Mouse (Mus musculus) hindbrain, embryonic 11.5 days (tissue): ENCODE measurements around the gene Fem1a. TPM values are rescaled to one million over a fixed set of nuclear protein-coding genes. Genes with fewer than 3 reads are reported as not detected.
A peak's percentile ranks its signal among the peaks of the same experiment; 100 is the strongest.
"Not testable (repeated sequence)": the region's sequence is repeated elsewhere in the genome, so short reads cannot be mapped to it uniquely, and the experiment has no call there.

Source experiments
- ATAC-seq: fragments of 200-750 bp; cut with Nextera tagmentation; 2 replicates; pipeline ENCODE4 v1.8.0; 2017; ENCODE audit warnings: mild to moderate bottlenecking, moderate TSS enrichment, moderate library complexity; ENCODE audit not compliant: low FRiP score
- DNase-seq: peaks from one replicate; pipeline ENCODE4 v3.0.0-alpha.2; 2015; ENCODE audit warnings: low spot score
- H3K27ac ChIP-seq: fragments of 300-500 bp; sonication (generic); 2 replicates; pipeline ENCODE4 v1.5.1; 2014; ENCODE audit warnings: mild to moderate bottlenecking, low read depth, low read length
- H3K27me3 ChIP-seq: fragments of 300-500 bp; sonication (generic); 2 replicates; pipeline ENCODE4 v1.6.1; 2014; ENCODE audit warnings: mild to moderate bottlenecking, low read length, moderate library complexity, mixed read lengths; ENCODE audit not compliant: control insufficient read depth, insufficient read depth
- H3K36me3 ChIP-seq: fragments of 300-500 bp; sonication (generic); 2 replicates; pipeline ENCODE4 v1.6.1; 2014; ENCODE audit warnings: mild to moderate bottlenecking, low read length, moderate library complexity, mixed read lengths; ENCODE audit not compliant: control insufficient read depth, insufficient read depth
- H3K4me1 ChIP-seq: fragments of 300-500 bp; sonication (generic); replicated peaks from 2 replicates; pipeline ENCODE4 v1.6.1; 2014; ENCODE audit warnings: low read length, mixed read lengths; ENCODE audit not compliant: control insufficient read depth, insufficient read depth
- H3K4me2 ChIP-seq: fragments of 300-500 bp; sonication (generic); replicated peaks from 2 replicates; pipeline ENCODE4 v1.6.1; 2014; ENCODE audit warnings: mild to moderate bottlenecking, low read depth, low read length
- H3K4me3 ChIP-seq: fragments of 300-500 bp; sonication (generic); 2 replicates; pipeline ENCODE4 v1.5.1; 2014; ENCODE audit warnings: low read depth, low read length
- H3K9ac ChIP-seq: fragments of 300-500 bp; sonication (generic); 2 replicates; pipeline ENCODE4 v1.6.1; 2014; ENCODE audit warnings: low read depth, low read length
- H3K9me3 ChIP-seq: fragments of 300-500 bp; sonication (generic); 2 replicates; pipeline ENCODE4 v1.6.1; 2016; ENCODE audit warnings: low read length; ENCODE audit not compliant: control insufficient read depth
- WGBS: fragments of 180-500 bp; shearing (Covaris S2); extraction: QIAGEN DNeasy Blood & Tissue Kit; methylation state at CpG from one replicate; pipeline ENCODE4 v1.1.7; 2014; 5-methylcytosine and 5-hydroxymethylcytosine counted together
- polyA plus RNA-seq: library from polyadenylated mRNA; unstranded; fragments of >200 nt; fragmentation: Nextera tagmentation; extraction: Ambion mirVana; gene quantifications from 2 replicates; pipeline ENCODE4 v1.2.1, GENCODE M21; 2014

Gene Fem1a
- polyA plus RNA-seq, 1 experiment from 2014 or later, result 12.8 TPM

DNA sequence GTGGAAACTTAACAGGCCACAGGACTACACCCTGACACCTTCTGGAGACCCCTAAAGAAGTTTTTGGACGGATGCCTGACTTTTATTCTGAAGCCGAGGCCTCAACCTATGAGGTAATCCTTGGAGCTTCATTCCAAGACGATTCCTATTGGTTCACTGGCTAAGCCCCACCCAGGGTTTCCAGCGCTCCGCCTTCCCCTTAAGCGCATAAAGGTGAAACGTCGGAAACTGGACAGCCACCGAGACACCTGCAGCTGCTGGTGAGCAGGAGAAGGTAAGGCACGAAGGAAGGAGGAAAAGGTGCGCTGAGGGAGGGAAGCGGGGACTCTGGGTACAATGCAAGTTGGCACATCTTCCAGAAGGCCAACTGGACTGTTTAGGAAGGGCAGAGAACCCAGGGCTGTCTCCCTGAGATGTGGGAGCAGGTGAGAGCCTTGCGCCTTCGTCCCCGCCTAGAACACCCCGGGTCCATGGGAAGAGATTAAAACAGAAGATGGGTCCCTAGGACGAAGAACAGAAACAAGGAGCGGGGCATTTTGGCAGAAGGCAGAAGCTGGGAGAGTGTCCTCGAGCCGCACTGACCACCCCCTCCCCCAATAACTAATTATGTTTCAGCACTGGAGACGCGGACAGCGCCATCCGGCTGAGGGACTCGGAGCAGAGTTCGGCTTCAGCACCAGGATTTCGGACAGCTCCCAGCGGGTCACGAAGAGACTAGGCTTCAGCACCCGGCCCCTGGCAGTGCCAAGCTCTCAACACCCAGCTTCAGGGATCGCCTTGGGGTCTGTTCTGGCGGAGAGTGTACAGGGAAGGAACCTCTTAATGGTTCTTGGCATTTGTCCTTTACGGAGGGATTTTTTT, 14.8 kb upstream of the Fem1a start:
- Histone ChIP-seq H3K4me3 (peak overlapping the region; percentile 24), H3K36me3 (no peaks in the 10 kb centered on the region), H3K9me3 (no peaks in the 10 kb centered on the region), H3K4me1 (no peaks in the 10 kb centered on the region), H3K27ac (no peak overlapping the region), H3K27me3 (peaks cover 5% of the 10 kb centered on the region; the same call in 1 of the 2 replicates), H3K9ac (no peak overlapping the region), H3K4me2 (peak overlapping the region; percentile 15)
- DNase-seq (peak; percentile 90), ATAC-seq (peak; percentile 62)
- under 1% methylated on average over 33 of the region's 33 CpGs for WGBS

DNA sequence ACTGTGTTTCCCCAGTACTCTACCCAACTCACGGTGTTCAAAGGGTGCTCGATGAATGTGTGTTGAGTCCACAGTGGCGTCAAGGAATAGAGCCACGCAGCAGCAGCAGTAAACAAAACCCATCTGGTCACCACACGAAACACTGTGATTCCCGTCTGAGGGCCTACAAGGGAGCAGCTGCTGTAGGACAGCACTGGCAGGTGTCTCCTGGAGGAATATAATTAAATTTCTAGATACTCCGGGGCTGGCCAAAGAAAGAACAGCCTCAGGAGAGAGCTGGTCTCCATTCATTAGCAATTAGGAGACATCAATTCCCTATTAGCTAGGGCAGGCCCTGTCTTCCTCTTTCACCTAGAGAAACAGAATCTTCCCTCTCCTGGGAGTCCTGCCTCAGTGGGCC, 11.0 kb upstream of the Fem1a start:
- ATAC-seq, result peak; percentile 53
- 55% methylated on average over 7 of the region's 7 CpGs for WGBS

DNA sequence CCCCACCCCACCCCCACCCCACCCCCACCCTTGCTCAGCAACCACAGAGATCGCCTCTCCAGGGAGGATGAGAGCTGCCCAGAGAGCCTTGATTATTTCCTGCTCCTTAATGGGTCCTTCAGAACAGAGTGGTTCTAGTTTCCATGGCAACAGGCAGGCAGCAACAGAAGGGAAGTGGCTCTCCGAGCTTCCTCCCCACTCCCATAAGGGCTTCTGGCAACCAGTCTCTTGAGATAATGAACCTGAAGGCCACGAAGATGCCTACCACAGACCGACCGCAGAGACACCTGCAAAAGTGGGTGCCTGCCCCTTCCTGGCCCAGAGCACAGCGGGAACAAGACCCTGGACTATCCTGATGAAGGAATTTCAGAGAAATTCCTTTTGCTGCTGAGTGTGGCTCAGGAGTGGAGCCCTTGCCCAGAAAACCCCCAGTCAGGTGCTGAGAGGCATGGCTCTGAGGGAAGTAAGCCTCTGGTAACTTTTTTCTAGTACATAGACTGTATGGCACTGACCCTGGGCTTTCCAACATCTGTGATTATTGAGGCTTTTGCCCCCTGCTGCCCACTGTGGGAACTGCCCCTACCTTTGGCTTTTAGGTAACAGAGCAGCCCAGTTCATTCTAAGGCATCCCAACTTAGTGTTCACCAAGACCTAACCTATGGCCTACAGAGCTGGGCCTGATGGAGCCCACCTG, 5.3 kb upstream of the Fem1a start:
- peak; percentile 44; the same call in 1 of the 2 replicates for ATAC-seq
- Histone ChIP-seq H3K9ac (no peak overlapping the region), H3K27ac (no peak overlapping the region), H3K9me3 (no peaks in the 10 kb centered on the region), H3K4me1 (0 out of 2 replicates have a peak, but pooled peaks cover 2% of the 10 kb centered on the region), H3K36me3 (no peaks in the 10 kb centered on the region), H3K27me3 (no peaks in the 10 kb centered on the region), H3K4me2 (no peak overlapping the region), H3K4me3 (no peak overlapping the region)
- DNase-seq, result peak; percentile 81
- WGBS, result 29% methylated on average over 6 of the region's 6 CpGs

More for the DNA sequence above, 11.0 kb upstream of the Fem1a start:
- Histone ChIP-seq H3K9ac (no peak overlapping the region), H3K36me3 (no peaks in the 10 kb centered on the region), H3K27me3 (peaks cover 5% of the 10 kb centered on the region; the same call in 1 of the 2 replicates), H3K4me2 (no peak overlapping the region), H3K4me3 (no peak overlapping the region), H3K27ac (no peak overlapping the region), H3K4me1 (no peaks in the 10 kb centered on the region), H3K9me3 (no peaks in the 10 kb centered on the region)
- no peak for DNase-seq

DNA sequence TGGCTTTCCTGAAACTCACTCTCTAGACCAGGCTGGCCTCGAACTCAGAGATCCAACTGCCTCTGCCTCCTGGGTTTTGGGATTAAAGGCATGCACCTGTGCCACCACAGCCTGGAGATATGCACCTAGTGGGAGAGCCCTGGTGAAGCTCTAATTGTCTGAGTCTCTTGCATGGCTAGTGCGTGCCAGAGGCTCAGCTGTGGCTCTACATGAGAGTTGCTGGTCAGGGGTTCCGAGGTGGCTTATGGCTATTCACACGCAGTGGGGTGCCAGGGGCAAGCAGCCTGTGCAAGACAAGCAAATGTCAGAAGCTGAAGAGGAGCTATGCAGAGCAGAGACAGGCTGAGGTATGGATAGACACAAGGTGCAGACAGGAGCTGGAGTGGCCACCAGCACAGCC, 1.9 kb upstream of the Fem1a start:
- peaks cover 5% of the 10 kb centered on the region; the same call in 1 of the 2 replicates for H3K4me1 ChIP-seq
- no peak overlapping the region for H3K4me3 ChIP-seq
- 83% methylated on average over 4 of the region's 4 CpGs for WGBS
- H3K27ac ChIP-seq, result no peak overlapping the region
- no peak overlapping the region for H3K9ac ChIP-seq
- no peak for ATAC-seq
- DNase-seq, result no peak
- no peak overlapping the region for H3K4me2 ChIP-seq
- no peaks in the 10 kb centered on the region for H3K9me3 ChIP-seq
- H3K27me3 ChIP-seq, result no peaks in the 10 kb centered on the region
- H3K36me3 ChIP-seq, result peaks cover under 1% of the 10 kb centered on the region; the same call in 1 of the 2 replicates

DNA sequence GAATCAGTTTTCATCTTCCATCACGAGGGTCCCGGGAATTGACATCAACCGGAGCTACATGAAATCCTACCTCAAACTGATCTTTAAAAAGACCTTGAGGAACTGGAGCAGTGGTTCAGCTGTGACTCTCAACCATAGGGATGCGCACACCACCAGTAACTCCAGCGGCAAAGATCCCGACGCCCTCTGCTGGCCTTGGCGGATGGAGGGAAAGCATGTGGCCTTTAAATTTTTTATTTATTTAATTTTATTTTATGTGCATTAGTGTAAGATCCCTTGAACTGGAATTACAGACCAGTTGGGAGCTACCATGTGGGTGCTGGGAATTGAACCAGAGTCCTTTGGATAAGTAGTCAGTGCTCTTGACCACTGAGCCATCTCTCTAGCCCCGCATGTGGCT, 1.2 kb upstream of the Fem1a start:
- Histone ChIP-seq H3K27me3 (no peaks in the 10 kb centered on the region), H3K36me3 (peaks cover 3% of the 10 kb centered on the region; the same call in 1 of the 2 replicates), H3K4me1 (peaks cover 7% of the 10 kb centered on the region; the same call in 1 of the 2 replicates), H3K9me3 (no peaks in the 10 kb centered on the region), H3K4me2 (0 out of 2 replicates have a peak overlapping the region, but pooled peaks have one; percentile 64), H3K4me3 (no peak overlapping the region), H3K27ac (no peak overlapping the region), H3K9ac (no peak overlapping the region)
- ATAC-seq (peak; percentile 2), DNase-seq (no peak)
- WGBS, result 25% methylated on average over 9 of the region's 9 CpGs

DNA sequence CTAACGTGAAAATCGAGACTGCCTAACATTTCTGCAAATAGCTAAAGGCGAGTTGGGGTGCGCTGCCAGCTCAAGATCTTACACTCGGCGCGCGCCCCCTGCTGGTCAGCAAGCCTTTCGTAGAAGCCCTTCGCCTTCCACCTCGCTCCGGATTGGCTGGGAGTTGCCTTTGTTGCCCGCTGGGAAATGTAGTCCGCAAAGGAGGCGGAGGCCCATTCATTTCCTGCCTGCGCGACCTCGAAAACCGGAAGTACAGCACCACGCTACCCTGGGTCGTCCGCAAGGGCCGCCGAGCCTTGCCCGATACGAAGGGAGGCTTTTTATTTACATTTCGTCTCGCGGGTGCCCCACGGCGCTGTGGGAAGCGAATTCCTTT, 759 bp upstream of the Fem1a start:
- H3K27me3 ChIP-seq, result no peaks in the 10 kb centered on the region
- H3K27ac ChIP-seq, result peak overlapping the region; percentile 54; the same call in 1 of the 2 replicates
- peak overlapping the region; percentile 75 for H3K4me3 ChIP-seq
- under 1% methylated on average over 32 of the region's 32 CpGs for WGBS
- peak; percentile 93 for ATAC-seq
- DNase-seq, result peak; percentile 100
- peaks cover 7% of the 10 kb centered on the region; the same call in 1 of the 2 replicates for H3K4me1 ChIP-seq
- H3K9me3 ChIP-seq, result no peaks in the 10 kb centered on the region
- H3K36me3 ChIP-seq, result peaks cover 6% of the 10 kb centered on the region; the same call in 1 of the 2 replicates
- peak overlapping the region; percentile 24; the same call in 1 of the 2 replicates for H3K9ac ChIP-seq
- H3K4me2 ChIP-seq, result peak overlapping the region; percentile 64

DNA sequence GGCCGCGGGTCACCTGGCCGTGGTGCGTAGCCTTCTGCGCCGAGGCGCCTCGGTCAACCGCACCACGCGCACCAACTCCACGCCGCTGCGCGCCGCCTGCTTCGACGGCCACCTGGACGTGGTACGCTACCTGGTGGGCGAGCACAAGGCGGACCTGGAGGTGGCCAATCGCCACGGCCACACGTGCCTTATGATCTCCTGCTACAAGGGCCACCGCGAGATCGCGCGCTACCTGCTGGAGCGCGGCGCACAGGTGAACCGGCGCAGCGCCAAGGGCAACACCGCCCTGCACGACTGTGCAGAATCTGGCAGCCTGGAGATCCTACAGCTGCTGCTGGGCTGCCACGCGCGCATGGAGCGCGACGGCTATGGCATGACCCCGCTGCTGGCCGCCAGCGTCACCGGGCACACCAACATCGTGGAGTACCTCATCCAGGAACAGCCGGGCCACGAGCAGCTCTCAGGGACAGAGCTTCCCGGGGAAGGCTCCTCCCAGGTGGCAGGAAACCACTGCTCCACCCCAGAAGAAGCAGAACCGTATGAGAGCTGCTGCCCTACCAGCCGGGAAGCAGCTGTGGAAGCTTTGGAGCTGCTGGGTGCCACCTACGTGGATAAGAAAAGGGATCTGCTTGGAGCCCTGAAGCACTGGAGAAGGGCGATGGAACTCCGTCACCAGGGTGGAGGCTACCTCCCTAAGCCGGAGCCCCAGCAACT, 728 bp downstream of the Fem1a start:
- Histone ChIP-seq H3K36me3 (peaks cover 6% of the 10 kb centered on the region; the same call in 1 of the 2 replicates), H3K4me1 (peaks cover 5% of the 10 kb centered on the region; the same call in 1 of the 2 replicates), H3K4me3 (peak overlapping the region; percentile 75), H3K4me2 (peak overlapping the region; percentile 90), H3K9me3 (no peaks in the 10 kb centered on the region), H3K9ac (peak overlapping the region; percentile 49), H3K27ac (no peak overlapping the region), H3K27me3 (no peaks in the 10 kb centered on the region)
- DNase-seq, result no peak
- ATAC-seq, result no peak
- WGBS, result 10% methylated on average over 55 of the region's 58 CpGs

DNA sequence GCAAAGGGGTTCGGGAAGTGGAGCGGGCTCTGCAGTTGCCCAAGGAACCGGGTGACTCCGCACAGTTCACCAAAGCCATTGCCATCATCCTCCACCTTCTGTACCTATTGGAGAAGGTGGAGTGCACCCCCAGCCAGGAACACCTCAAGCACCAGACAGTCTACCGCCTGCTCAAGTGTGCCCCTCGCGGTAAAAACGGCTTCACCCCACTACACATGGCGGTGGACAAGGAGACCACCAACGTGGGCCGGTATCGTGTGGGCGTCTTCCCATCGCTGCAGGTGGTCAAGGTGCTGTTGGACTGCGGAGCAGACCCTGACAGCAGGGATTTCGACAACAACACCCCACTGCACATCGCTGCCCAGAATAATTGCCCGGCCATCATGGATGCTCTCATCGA, 1.7 kb downstream of the Fem1a start:
- H3K9me3 ChIP-seq, H3K4me2 ChIP-seq, H3K36me3 ChIP-seq, ATAC-seq, DNase-seq, H3K4me3 ChIP-seq, H3K9ac ChIP-seq, H3K27ac ChIP-seq, H3K27me3 ChIP-seq, H3K4me1 ChIP-seq: not testable (repeated sequence)
- 92% methylated on average over 19 of the region's 19 CpGs for WGBS
